Mouse (Mus musculus) embryo, embryonic 11.5 days (tissue): ENCODE data around the gene Rcn1.

ENCODE experiments used
- DNase-seq: peaks from one replicate; pipeline ENCODE4 v3.0.0-alpha.2; 2012; ENCODE audit warnings: low read depth, low spot score

Rcn1 gene

GRCm38 (mm10) chr2:105394375-105394774 is 4.7 kb downstream of the Rcn1 start:
- no peak for DNase-seq

- no peak for DNase-seq
These were observed 6.6 kb downstream of the Rcn1 start for GRCm38 (mm10) chr2:105392514-105392913.

GRCm38 (mm10) chr2:105391414-105391784 is 7.7 kb downstream of the Rcn1 start:
- no peak for DNase-seq

GRCm38 (mm10) chr2:105390653-105391413 is 8.3 kb downstream of the Rcn1 start:
- DNase-seq, result no peak

GRCm38 (mm10) chr2:105389007-105389890 is 9.9 kb downstream of the Rcn1 start:
- DNase-seq, result no peak

GRCm38 (mm10) chr2:105386418-105386817 is 12.7 kb downstream of the Rcn1 start:
- DNase-seq, result no peak

GRCm38 (mm10) chr2:105384998-105385397 is 14.1 kb downstream of the Rcn1 start:
- no peak for DNase-seq

- no peak for DNase-seq
These were observed 16.1 kb downstream of the Rcn1 start for GRCm38 (mm10) chr2:105383063-105383462.

- no peak for DNase-seq
These were observed 18.3 kb downstream of the Rcn1 start for GRCm38 (mm10) chr2:105380757-105381319.

GRCm38 (mm10) chr2:105379682-105380081 is 19.4 kb downstream of the Rcn1 start:
- no peak for DNase-seq

- DNase-seq, result no peak
These were observed 23.4 kb downstream of the Rcn1 start for GRCm38 (mm10) chr2:105375705-105376104.

GRCm38 (mm10) chr2:105375261-105375660 is 23.9 kb downstream of the Rcn1 start:
- DNase-seq, result no peak

- no peak for DNase-seq
These were observed 25.5 kb downstream of the Rcn1 start for GRCm38 (mm10) chr2:105373658-105374057.

GRCm38 (mm10) chr2:105372727-105373126 is 26.4 kb downstream of the Rcn1 start:
- no peak for DNase-seq

- no peak for DNase-seq
These were observed 27.0 kb downstream of the Rcn1 start for GRCm38 (mm10) chr2:105372156-105372555.

GRCm38 (mm10) chr2:105370698-105371097 is 28.4 kb downstream of the Rcn1 start:
- no peak for DNase-seq

- no peak for DNase-seq
These were observed 28.9 kb downstream of the Rcn1 start for GRCm38 (mm10) chr2:105370240-105370639.

GRCm38 (mm10) chr2:105367623-105368022 is 31.5 kb downstream of the Rcn1 start:
- DNase-seq, result no peak

GRCm38 (mm10) chr2:105358040-105358439 is 41.1 kb downstream of the Rcn1 start:
- DNase-seq, result no peak

- DNase-seq, result no peak
These were observed 42.3 kb downstream of the Rcn1 start for GRCm38 (mm10) chr2:105356791-105357190.

GRCm38 (mm10) chr2:105348886-105349285 is 50.2 kb downstream of the Rcn1 start:
- no peak for DNase-seq

GRCm38 (mm10) chr2:105339993-105340392 is 59.1 kb downstream of the Rcn1 start:
- no peak for DNase-seq
